Mouse (Mus musculus) cortical plate, adult 2 months (tissue): ENCODE measurements around the gene Rasa2. TPM values are rescaled to one million over a fixed set of nuclear protein-coding genes. Genes with fewer than 3 reads are reported as not detected.
A peak's percentile ranks its signal among the peaks of the same experiment; 100 is the strongest.

Source experiments
- H3K27ac ChIP-seq: fragments of 200-500 bp; 2 replicates; pipeline ENCODE4 v1.5.1; 2012; ENCODE audit warnings: low read length, control low read depth, inconsistent platforms; ENCODE audit not compliant: insufficient read depth
- H3K4me1 ChIP-seq: fragments of 200-500 bp; 2 replicates; pipeline ENCODE4 v1.6.1; 2011; ENCODE audit warnings: low read length; ENCODE audit not compliant: control insufficient read depth, insufficient read depth
- H3K4me3 ChIP-seq: fragments of 200-500 bp; 2 replicates; pipeline ENCODE4 v1.5.1; 2011; ENCODE audit warnings: mild to moderate bottlenecking, low read length, control low read depth; ENCODE audit not compliant: insufficient read depth
- CTCF ChIP-seq: fragments of 200-500 bp; IDR thresholded peaks from 2 replicates; pipeline ENCODE4 v1.5.1; 2011; ENCODE audit warnings: mild to moderate bottlenecking, control low read depth, low read length; ENCODE audit not compliant: insufficient read depth; ENCODE audit errors: extremely low read depth
- POLR2A ChIP-seq: fragments of 200-500 bp; IDR thresholded peaks from 2 replicates; pipeline ENCODE4 v1.6.1; 2011; ENCODE audit warnings: mild to moderate bottlenecking, low read length, control low read depth; ENCODE audit not compliant: insufficient read depth; ENCODE audit errors: extremely low read depth
- polyA plus RNA-seq: library from polyadenylated mRNA; depleted of rRNA; stranded (reverse); fragments of >200 nt; gene quantifications from 2 replicates; pipeline ENCODE4 v1.2.3, GENCODE M21; 2012; rRNA removed

Gene Rasa2
- polyA plus RNA-seq, 1 experiment: 10.1 TPM

DNA sequence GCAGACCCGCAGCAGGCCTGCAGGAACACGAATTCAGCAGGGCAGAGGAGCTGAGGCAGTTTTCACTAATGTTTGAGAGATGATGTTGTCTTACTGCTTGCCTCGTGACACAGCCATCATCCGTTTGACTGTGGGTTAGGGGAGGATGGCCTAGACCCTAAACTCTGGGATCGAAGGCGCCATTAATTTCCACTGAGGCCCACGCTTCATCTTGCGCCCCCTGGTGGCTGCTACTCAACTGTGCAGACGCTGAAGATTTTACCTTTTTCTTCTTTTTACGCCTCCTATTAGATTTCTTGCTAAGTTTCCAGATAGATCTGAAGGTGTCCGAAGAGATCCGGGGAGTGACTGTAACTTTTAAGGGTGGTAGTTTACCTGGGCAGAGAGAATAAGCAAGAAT, 139.6 kb downstream of the Rasa2 start:
- no peak overlapping the region for H3K4me3 ChIP-seq
- H3K27ac ChIP-seq: no peak overlapping the region
- TF ChIP-seq POLR2A (no peak), CTCF (peak; percentile 55; the same call in 1 of the 2 replicates)

More for the DNA sequence above, 139.6 kb downstream of the Rasa2 start:
- no peaks in the 10 kb centered on the region for H3K4me1 ChIP-seq

Other genes starting within 250 kb of the Rasa2 start
- 190 TPM in 2 replicates for gene Rnf7, start 152.9 kb downstream of the Rasa2 start, polyA plus RNA-seq
- gene Gm28729, start 106.4 kb downstream of the Rasa2 start, polyA plus RNA-seq: 0.13 and 0.19 TPM in 2 replicates
- gene Zbtb38, start 121.2 kb upstream of the Rasa2 start, polyA plus RNA-seq: 19.1 and 20.3 TPM in 2 replicates